Mouse (Mus musculus) olfactory bulb, adult 2 months (tissue): ENCODE results near the gene Gldc.

Experiments
- CTCF ChIP-seq: fragments of 200-500 bp; IDR thresholded peaks from 2 replicates; pipeline ENCODE4 v1.5.1; 2012; ENCODE audit warnings: low read depth, mild to moderate bottlenecking, low read length, moderate library complexity; ENCODE audit not compliant: insufficient read depth
- POLR2A ChIP-seq: fragments of 200-500 bp; IDR thresholded peaks from 2 replicates; pipeline ENCODE4 v1.6.1; 2012; ENCODE audit warnings: mild to moderate bottlenecking, low read depth, low read length, moderate library complexity; ENCODE audit not compliant: insufficient read depth

- TF ChIP-seq POLR2A = no peak
- no peak for TF ChIP-seq CTCF
These were observed 28.5 kb downstream of the Gldc start for GRCm38 (mm10) chr19:30146761-30147160.
